Mouse (Mus musculus) central nervous system, embryonic 14 days (tissue): ENCODE data around the gene Mfrp. TPM values are rescaled to one million over a fixed set of nuclear protein-coding genes. Genes with fewer than 3 reads are reported as not detected.

Experiments used
- polyA plus RNA-seq: library from polyadenylated mRNA; depleted of rRNA; stranded (reverse); fragments of >200 nt; gene quantifications from 2 replicates; pipeline ENCODE4 v1.2.3, GENCODE M21; 2012; rRNA removed

Gene Mfrp
- polyA plus RNA-seq, result 1.3 and 1.9 TPM in 2 replicates

GRCm38 (mm10) chr9:44101490-44101889, at the start of gene Mfrp:
Gene Mfrp, plus strand, starts transcription at chr9:44101729.

GRCm38 (mm10) chr9:44066785-44067225, 34.7 kb upstream of the Mfrp start, which contains the start of gene Usp2:
Gene Usp2, plus strand, starts transcription at chr9:44067021.

GRCm38 (mm10) chr9:44107110-44107509, 5.6 kb downstream of the Mfrp start, which contains the start of gene C1qtnf5:
Gene C1qtnf5, plus strand, starts transcription at chr9:44107245.

GRCm38 (mm10) chr9:44113105-44113789, 11.7 kb downstream of the Mfrp start, which contains the start of the genes Gm49380 and Rnf26:
Gene Gm49380, minus strand, starts transcription at chr9:44113500.
Gene Rnf26, minus strand, starts transcription at chr9:44113517.

GRCm38 (mm10) chr9:44134101-44134850, 32.7 kb downstream of the Mfrp start, which contains the start of gene Mcam:
Gene Mcam, plus strand, starts transcription at chr9:44134469.

Other genes starting within 250 kb of the Mfrp start
- gene Thy1, start 58.3 kb upstream of the Mfrp start, polyA plus RNA-seq, result 8.2 and 13.4 TPM in 2 replicates
- 1.8 and 2.7 TPM in 2 replicates for gene Usp2, start 34.7 kb upstream of the Mfrp start, polyA plus RNA-seq
- 4.3 and 5.5 TPM in 2 replicates for gene C1qtnf5, start 5.5 kb downstream of the Mfrp start, polyA plus RNA-seq
- gene Gm49380, start 11.8 kb downstream of the Mfrp start, polyA plus RNA-seq, result 0.16 and 0.32 TPM in 2 replicates
- gene Rnf26, start 11.8 kb downstream of the Mfrp start, polyA plus RNA-seq, result 30.0 and 33.0 TPM in 2 replicates
- gene Mcam, start 32.7 kb downstream of the Mfrp start, polyA plus RNA-seq, result 29.7 and 40.4 TPM in 2 replicates
- 22.4 and 23.4 TPM in 2 replicates for gene Cbl, start 132.3 kb downstream of the Mfrp start, polyA plus RNA-seq
- 0.07 and 0.13 TPM in 2 replicates for gene Ccdc153, start 138.9 kb downstream of the Mfrp start, polyA plus RNA-seq
- 0.74 and 0.75 TPM in 2 replicates for gene Pdzd3, start 149.7 kb downstream of the Mfrp start, polyA plus RNA-seq
- gene Nlrx1, start 166.9 kb downstream of the Mfrp start, polyA plus RNA-seq, result 4.3 and 4.6 TPM in 2 replicates
- 52.4 and 58.7 TPM in 2 replicates for gene Abcg4, start 186.9 kb downstream of the Mfrp start, polyA plus RNA-seq
- gene Hinfp, start 203.9 kb downstream of the Mfrp start, polyA plus RNA-seq, result 43.3 and 49.9 TPM in 2 replicates
- 47.2 and 53.2 TPM in 2 replicates for gene C2cd2l, start 218.6 kb downstream of the Mfrp start, polyA plus RNA-seq
- gene Dpagt1, start 224.3 kb downstream of the Mfrp start, polyA plus RNA-seq, result 38.7 and 39.4 TPM in 2 replicates
- gene H2afx, start 233.0 kb downstream of the Mfrp start, polyA plus RNA-seq, result 197 and 236 TPM in 2 replicates
- 50.4 and 50.6 TPM in 2 replicates for gene Hmbs, start 242.5 kb downstream of the Mfrp start, polyA plus RNA-seq